Mouse (Mus musculus) heart, postnatal 14 days (tissue): ENCODE data around the gene Gm45213. TPM values are rescaled to one million over a fixed set of nuclear protein-coding genes. Genes with fewer than 3 reads are reported as not detected.
A peak's percentile ranks its signal among the peaks of the same experiment; 100 is the strongest.

ENCODE experiments used
- DNase-seq, 2 experiments: peaks; one replicate each; pipeline ENCODE4 v3.0.0; 2021 to 2022
- intact Hi-C: fragments of 180-260 bp; cut with DNase I; formaldehyde crosslinking; loops from one replicate; pipeline ENCODE4 v1.15.1; 2025
- long read RNA-seq, 2 experiments: library from polyadenylated mRNA; stranded (forward); transcript quantifications; one replicate each; pipeline ENCODE4 v2.0.0; 2021
- total RNA-seq, 2 experiments: library from RNA; stranded (reverse); gene quantifications; 2 replicates each; pipeline ENCODE4 v1.2.3; 2021

The Gm45213 gene
- total RNA-seq = not detected
- long read RNA-seq, experiment 1 = 0 reads
- long read RNA-seq, experiment 2 = 0 reads

DNA sequence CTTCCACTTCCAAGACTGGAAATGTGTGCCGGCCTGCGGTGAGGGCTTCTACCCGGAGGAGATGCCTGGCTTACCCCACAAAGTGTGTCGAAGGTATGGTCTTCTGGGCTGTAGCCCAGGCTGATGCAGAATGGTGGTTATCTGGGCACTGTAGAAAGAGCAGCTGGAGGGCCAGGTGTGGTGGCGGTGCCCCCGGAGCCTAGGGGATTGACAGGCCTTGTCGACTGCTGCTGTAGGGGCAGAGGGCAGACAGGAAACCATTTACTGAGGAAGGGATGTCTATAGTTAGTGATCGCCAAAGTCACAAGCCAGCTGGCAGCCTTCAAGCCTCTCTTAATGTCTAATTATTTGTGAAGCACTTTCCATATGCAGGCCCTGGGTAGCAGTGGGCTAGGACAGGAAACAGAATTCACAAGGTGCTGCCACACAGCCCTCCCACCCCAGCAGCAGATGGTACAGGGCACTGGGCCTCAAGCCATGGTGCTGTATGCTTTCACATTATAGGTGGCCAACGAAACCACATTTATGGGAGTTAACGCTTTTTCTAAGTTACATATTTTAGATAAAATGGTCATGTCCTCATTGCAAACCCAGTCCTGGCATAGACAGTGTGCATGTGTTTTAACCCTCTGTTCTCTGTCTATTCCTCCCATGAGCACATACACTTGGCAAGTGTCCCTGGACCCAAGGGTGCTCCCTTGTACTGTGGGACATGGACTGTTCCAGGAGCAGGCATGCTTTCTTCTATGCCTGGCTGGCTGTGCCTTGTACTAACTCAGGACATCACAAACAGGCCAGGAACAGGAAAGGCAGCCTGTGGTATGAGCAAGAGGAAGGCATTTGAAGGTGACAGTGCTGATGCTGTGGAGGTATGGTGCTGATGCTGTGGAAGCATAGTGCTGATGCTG, at the start of gene Gm45213:
Gm45213 (plus strand) TSS at position 51 of the 908 bp plus-strand sequence.
- no peak for DNase-seq

GRCm38 (mm10) chr7:66001035-66001754, 42.2 kb upstream of the Gm45213 start:
- intact Hi-C loops = no loop called here
- no peak for DNase-seq

More for the DNA sequence above, at the start of gene Gm45213:
- intact Hi-C loops = no loop called here

GRCm38 (mm10) chr7:66001797-66002196, 41.6 kb upstream of the Gm45213 start:
- DNase-seq = no peak
- intact Hi-C loops = no loop called here

DNA sequence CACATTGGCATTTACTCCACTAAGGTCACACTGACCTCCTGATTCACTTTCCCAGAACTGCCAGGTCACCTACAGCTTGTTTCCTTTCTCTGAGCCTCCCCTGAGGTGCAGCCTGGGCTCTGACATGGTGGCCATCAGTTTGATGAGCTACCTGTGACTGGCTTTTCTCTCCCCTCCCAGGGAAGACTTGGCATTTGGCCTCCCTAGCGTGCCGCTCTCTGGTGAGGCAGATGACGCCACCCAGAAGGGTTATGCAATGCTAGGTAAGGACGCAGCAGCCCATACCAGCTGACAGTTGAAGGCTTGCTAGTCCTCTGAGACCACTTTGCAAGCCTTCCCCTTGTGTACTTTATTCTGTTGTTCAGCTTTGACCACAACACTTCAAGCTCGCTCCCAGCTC, 40.0 kb upstream of the Gm45213 start:
- intact Hi-C loops = no loop called here
- no peak for DNase-seq

DNA sequence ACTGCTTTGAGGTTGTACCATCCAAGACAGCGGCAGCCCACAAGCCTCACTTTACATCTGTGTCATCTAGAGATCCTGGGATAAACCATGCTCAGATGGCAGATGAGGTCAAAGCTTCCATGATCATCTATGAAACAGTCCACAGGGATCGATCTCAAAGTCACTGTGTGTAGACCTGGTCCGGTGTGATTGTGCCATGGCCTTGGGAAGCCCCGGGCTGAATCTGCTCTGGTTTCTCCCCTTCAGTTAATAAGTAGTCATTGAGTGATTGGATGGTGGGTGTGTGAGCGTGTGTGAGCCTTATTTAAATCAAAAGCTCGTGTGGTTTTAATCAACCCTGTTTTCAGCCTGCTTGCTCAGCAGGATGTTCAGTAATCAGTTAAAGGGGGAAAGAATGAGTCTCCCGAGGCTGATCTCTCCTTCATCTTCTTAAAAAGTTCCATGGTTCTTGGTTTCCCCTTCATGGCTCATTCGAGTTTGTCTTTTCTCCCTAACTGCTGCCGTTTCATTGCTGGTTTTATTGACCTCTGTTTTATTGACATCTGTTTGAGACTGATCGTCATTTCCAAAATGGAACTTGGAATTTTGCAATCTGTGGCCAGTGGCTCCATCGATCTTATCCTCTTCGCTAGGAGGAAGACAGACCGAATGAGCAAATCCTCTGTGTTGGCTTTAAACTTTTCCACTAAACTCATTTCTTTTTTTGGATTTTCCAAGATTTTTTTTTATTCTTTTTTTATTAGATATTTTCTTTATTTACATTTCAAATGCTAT, 39.4 kb upstream of the Gm45213 start:
- intact Hi-C loops = no loop called here
- DNase-seq = no peak

GRCm38 (mm10) chr7:66005066-66005465, 38.3 kb upstream of the Gm45213 start:
- intact Hi-C loops = no loop called here
- no peak for DNase-seq

DNA sequence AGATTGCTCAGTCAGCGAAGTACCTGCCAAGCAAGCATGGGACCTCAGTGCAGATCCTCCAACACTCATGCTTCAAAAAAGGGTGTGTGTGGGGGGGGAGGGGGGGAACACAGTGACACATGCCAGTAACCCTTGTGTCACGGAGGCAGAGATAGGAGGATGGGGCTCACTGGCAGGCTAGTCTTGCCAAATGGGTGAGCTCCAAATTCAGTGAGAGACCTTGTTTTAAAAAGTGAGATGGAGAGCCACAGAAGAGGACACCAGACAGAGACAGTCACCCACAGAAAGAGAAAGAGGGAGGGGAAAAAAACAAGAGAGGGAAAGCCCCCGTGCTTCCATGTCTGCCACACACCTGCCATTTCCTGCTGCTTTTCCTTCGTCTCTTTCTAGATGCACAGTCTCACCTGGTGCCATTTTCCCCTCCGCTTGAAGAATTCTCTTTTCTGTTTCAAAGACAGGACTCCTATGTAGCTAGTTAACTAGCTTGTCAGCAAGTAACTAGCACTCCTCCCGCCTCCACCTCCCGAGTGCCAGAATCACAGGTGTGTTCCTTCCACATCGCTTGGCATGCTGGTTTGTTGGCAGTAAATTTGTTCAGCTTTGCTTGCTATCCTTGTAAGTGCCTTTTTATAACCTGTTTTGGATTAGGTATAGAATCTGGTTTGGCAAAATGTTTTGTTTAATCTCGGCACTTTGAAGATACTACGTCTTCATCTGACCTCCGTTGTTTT, 35.1 kb upstream of the Gm45213 start:
- DNase-seq = no peak
- intact Hi-C loops = no loop called here

DNA sequence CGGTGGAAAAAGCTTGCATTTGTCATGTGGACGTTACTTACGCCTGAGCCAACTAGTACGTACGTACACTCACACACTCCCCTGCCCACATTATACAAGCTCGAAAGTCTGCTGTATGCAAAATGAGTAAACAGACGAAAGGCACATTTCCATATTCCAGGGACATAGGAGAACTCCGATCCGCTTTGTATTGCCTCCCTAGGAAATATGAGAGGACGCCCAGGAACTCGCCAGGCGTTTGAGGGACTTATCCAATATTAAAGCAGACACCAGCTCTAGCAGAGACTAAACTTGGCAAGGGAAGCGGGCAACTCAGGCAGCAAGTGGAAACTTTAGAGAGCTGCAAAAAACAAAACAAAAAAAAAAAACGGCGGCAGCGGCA, 34.5 kb upstream of the Gm45213 start:
- intact Hi-C loops = no loop called here
- DNase-seq = no peak

DNA sequence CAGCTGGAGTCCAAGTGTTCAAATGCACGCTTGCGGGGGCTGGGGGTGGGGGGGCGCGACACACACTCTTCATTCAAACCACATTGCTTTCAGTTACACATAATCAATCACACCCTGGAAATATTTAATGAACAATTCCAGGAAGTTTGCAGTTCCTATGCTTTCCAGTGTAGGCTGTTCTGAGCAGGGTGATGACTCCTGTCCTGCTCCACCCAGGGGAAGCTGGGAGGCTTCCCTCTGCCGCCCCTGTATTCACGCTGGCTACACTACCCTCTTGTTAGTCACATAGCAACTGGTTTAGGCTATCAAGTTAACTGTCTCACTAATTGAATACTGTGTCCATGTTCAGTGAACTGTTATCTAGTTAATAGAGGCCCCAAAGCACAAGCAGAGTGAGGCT, 32.9 kb upstream of the Gm45213 start:
- no peak for DNase-seq
- intact Hi-C loops = no loop called here

DNA sequence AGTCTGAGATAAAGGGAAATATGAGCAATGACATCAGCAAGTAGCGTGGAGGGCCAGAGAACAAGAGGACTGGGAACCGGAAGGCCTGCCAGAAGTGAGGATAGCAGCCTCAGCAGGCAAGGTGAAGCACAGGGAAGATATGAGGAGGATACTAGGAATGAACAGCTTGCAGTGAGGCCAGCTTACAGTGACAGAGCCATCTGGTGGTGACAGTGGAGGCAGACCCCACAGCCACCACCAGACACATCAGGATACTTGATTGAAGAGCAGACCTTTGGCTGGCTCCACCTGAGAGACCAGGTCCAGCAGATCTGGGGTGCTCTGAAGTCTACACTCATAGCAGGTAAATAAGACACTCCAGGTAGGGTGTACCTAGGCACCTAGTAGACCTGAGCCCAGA, 15.7 kb upstream of the Gm45213 start:
- peak in 1 of 2 experiments; percentile 20 for DNase-seq

GRCm38 (mm10) chr7:66028766-66029512, 14.5 kb upstream of the Gm45213 start:
- intact Hi-C loops = no loop called here
- DNase-seq = peak in 1 of 2 experiments; percentile 13

More for the DNA sequence above, 15.7 kb upstream of the Gm45213 start:
- intact Hi-C loops = no loop called here

DNA sequence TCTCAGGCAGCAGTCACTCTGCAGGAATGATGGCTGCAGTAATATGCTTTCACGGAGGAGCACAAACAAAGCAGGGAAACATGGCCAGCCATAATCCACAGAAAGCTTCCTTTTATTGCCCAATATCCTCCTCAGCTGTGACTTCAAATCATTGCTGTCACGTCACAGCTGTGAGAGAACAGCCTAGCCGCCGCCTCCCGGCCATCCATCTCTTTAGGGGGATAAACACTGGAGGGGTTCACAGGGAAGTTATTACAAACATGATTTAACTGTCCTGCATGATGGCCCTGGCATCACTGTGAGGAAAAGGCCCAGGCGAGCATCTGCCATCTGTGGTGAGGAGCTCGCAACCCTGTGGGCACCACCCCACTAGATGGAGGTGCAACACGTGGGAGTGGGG, 6.6 kb upstream of the Gm45213 start:
- DNase-seq = no peak
- intact Hi-C loops = no loop called here

GRCm38 (mm10) chr7:66038261-66038660, 5.1 kb upstream of the Gm45213 start:
- no peak for DNase-seq
- intact Hi-C loops = no loop called here

- intact Hi-C loops = no loop called here
Observed at GRCm38 (mm10) chr7:66038730-66039129, 4.7 kb upstream of the Gm45213 start.

DNA sequence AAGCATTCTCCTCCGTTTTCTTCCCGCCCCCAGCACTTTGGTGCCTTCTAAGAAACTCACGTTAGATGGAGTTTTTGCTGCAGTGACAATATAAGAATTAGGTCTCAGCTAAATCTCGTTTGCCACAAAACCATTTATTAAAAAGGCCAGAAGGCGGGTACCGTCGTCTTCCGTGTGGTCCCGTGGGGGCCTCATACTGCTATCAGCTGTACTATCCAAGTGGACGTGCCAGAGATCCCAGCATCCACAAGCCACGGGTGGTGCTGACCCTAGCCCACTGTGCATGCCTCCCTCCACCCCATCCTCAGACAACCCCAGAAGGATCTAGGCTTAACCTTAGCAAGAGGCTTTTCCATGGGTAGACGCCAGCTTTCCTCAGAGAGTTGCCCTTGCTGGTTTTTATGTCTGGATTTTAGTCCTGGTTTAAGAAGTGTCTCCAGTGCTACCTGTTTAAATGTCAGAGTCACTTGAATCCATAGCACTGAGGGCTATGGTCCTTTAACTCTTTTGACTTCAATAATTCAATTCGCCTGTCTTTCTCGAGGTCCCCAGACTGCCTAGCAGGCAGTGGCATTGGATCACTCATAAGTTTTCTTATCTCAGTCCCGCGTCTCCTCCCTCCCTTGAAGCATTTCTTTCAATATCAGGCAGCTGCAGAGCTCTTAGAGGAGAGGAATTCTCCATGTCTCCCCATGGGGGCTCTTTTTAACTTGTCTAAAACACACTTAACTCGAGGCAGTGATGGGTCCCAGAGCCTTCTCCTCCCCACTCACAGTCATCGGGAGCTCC, 3.2 kb upstream of the Gm45213 start:
- intact Hi-C loops = no loop called here

More at GRCm38 (mm10) chr7:66038730-66039129, 4.7 kb upstream of the Gm45213 start:
- no peak for DNase-seq

DNA sequence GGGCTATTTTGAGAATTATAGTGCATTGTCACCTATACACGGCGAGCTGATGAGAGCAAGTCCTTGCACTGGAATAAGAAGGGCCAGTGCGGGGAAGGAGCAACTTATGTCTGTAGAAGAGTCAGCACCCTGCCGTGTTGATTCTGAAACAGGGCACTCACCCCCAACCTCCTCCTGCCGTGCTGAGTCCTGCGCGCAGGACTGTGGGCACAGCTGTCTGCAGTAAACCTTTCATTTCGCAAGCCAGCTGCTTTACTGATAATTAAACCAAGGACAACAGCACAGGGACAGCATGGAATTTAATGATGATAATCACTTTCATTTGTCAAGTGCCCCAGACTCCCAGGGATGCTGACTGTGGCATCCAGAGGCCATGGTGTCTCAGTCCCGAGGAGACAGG, 1.2 kb downstream of the Gm45213 start:
- intact Hi-C loops = no loop called here
- DNase-seq = no peak

More for the DNA sequence above, 3.2 kb upstream of the Gm45213 start:
- DNase-seq = no peak

GRCm38 (mm10) chr7:66046921-66047918, 3.8 kb downstream of the Gm45213 start:
- no peak for DNase-seq
- intact Hi-C loops = no loop called here
